Mouse (Mus musculus): Measurements from ENCODE around the gene Macrod2.

The Macrod2 gene

GRCm38 (mm10) chr2:140911463-140911862, 516.4 kb downstream of the Macrod2 start:
- no peak for DNase-seq (ENCODE audit: low read depth, low spot score)

GRCm38 (mm10) chr2:140912179-140912578, 517.1 kb downstream of the Macrod2 start:
- DNase-seq (ENCODE audit: low read depth, low spot score) = no peak

- DNase-seq (ENCODE audit: low read depth, low spot score) = no peak
These were observed 517.8 kb downstream of the Macrod2 start for GRCm38 (mm10) chr2:140912931-140913330.

GRCm38 (mm10) chr2:140913679-140914412, 518.7 kb downstream of the Macrod2 start:
- no peak for DNase-seq (ENCODE audit: low read depth, low spot score)

- no peak for DNase-seq (ENCODE audit: low read depth, low spot score)
These were observed 531.8 kb downstream of the Macrod2 start for GRCm38 (mm10) chr2:140926922-140927321.

GRCm38 (mm10) chr2:140934483-140934882, 539.4 kb downstream of the Macrod2 start:
- DNase-seq (ENCODE audit: low read depth, low spot score) = no peak

GRCm38 (mm10) chr2:140949461-140949860, 554.4 kb downstream of the Macrod2 start:
- no peak for DNase-seq (ENCODE audit: low read depth, low spot score)

GRCm38 (mm10) chr2:140959246-140959645, 564.1 kb downstream of the Macrod2 start:
- DNase-seq (ENCODE audit: low read depth, low spot score) = peak; percentile 56

- peak; percentile 46 for DNase-seq (ENCODE audit: low read depth, low spot score)
These were observed 575.1 kb downstream of the Macrod2 start for GRCm38 (mm10) chr2:140970181-140970580.

- no peak for DNase-seq (ENCODE audit: low read depth, low spot score)
These were observed 576.7 kb downstream of the Macrod2 start for GRCm38 (mm10) chr2:140971845-140972244.

GRCm38 (mm10) chr2:140985670-140986372, 590.7 kb downstream of the Macrod2 start:
- DNase-seq (ENCODE audit: low read depth, low spot score) = no peak

GRCm38 (mm10) chr2:141003846-141004245, 608.7 kb downstream of the Macrod2 start:
- DNase-seq (ENCODE audit: low read depth, low spot score) = no peak

- no peak for DNase-seq (ENCODE audit: low read depth, low spot score)
These were observed 609.2 kb downstream of the Macrod2 start for GRCm38 (mm10) chr2:141004326-141004725.

GRCm38 (mm10) chr2:141005616-141006015, 610.5 kb downstream of the Macrod2 start:
- DNase-seq (ENCODE audit: low read depth, low spot score) = no peak

GRCm38 (mm10) chr2:141007725-141008124, 612.6 kb downstream of the Macrod2 start:
- DNase-seq (ENCODE audit: low read depth, low spot score) = no peak

GRCm38 (mm10) chr2:141008458-141008857, 613.3 kb downstream of the Macrod2 start:
- DNase-seq (ENCODE audit: low read depth, low spot score) = peak; percentile 62

- no peak for DNase-seq (ENCODE audit: low read depth, low spot score)
These were observed 618.5 kb downstream of the Macrod2 start for GRCm38 (mm10) chr2:141013443-141014165.

GRCm38 (mm10) chr2:141022971-141023370, 627.9 kb downstream of the Macrod2 start:
- no peak for DNase-seq (ENCODE audit: low read depth, low spot score)

GRCm38 (mm10) chr2:141023916-141024315, 628.8 kb downstream of the Macrod2 start:
- no peak for DNase-seq (ENCODE audit: low read depth, low spot score)

- DNase-seq (ENCODE audit: low read depth, low spot score) = no peak
These were observed 629.4 kb downstream of the Macrod2 start for GRCm38 (mm10) chr2:141024316-141025043.

GRCm38 (mm10) chr2:141056685-141057454, 661.8 kb downstream of the Macrod2 start:
- DNase-seq (ENCODE audit: low read depth, low spot score) = no peak

All from telencephalon, adult 2 months (tissue).